Mouse (Mus musculus) heart, postnatal 0 days (tissue): ENCODE data around the gene Ubl3.

Source experiments
- CTCF ChIP-seq: IDR thresholded peaks from 2 replicates; pipeline ENCODE4 v1.5.1; 2016; ENCODE audit warnings: antibody characterized with exemption, control low read depth, low read depth
- EP300 ChIP-seq: IDR thresholded peaks from 2 replicates; pipeline ENCODE4 v1.6.1; 2016; ENCODE audit warnings: antibody characterized with exemption, low read depth

GRCm38 (mm10) chr5:148547870-148548456, 4.6 kb downstream of the Ubl3 start:
- TF ChIP-seq CTCF (peak; percentile 42), EP300 (no peak)
